ENCODE assay signal across 8 mouse cellular contexts in the genomic region with DNA sequence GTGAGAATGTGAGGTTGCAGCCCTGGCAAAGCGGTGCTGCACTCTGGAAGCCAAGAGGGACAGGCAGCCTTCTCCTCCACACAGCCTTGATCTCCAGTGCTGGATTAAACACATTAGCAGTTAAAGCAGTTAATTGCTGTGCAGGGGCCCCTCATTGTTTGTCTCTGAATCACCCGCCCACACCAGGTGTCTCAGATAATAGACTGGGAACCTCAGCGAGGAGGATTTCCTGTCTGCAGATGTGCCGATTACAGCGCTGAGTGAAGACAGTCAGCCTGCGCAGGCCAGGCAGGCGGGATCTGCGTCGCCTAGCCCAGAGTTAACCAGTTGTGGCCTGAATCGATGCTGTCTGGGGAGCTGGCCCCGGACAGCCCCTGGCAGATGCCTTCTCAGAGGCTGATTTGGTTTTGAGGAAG. TPM values are rescaled to one million over a fixed set of nuclear protein-coding genes. Genes with fewer than 3 reads are reported as not detected.
DNase-seq lines count a peak whose midpoint lies in the region; ATAC-seq lines count a peak whose summit lies in the region.

No protein-coding gene starts in this region.

- DNase-seq in embryo, embryonic 10 days (ENCODE audit: low spot score): peak; percentile 84
- no peak for DNase-seq in embryo, embryonic 9.5 days (ENCODE audit: extremely low spot score)
- DNase-seq in R1 (ENCODE audit: low read depth, low spot score): peak; percentile 92
- DNase-seq in spleen, postnatal 36 days (ENCODE audit: low spot score in 2 of 2): peak; percentile 43 to 52
- DNase-seq in cerebellum, adult 11 months: no peak

- ATAC-seq in granulocyte monocyte progenitor cell, adult 5-6 weeks (replicated peaks; ENCODE audit: poor library complexity, severe bottlenecking): peak; percentile 45
- peak; percentile 99 for ATAC-seq in inflammation-experienced regulatory T-cells, adult 6 months
- ATAC-seq in megakaryocyte, adult 5-6 weeks (ENCODE audit: poor library complexity, severe bottlenecking): peak; percentile 51

RNA-seq across cellular contexts. Expression of a gene that starts 33.3 kb away (rescaled TPM):
- 40.4 and 48.4 TPM in 2 replicates for total RNA-seq in granulocyte monocyte progenitor cell, adult 5-6 weeks (2014; fragmentation: Nextera tagmentation)
- total RNA-seq in granulocyte monocyte progenitor cell, adult 5-6 weeks (2017): 34.1 and 34.6 TPM in 2 replicates
- polyA plus RNA-seq in inflammation-experienced regulatory T-cells, adult 6 months (2017; shearing (Covaris generic)): 10 to 100 TPM; 51.4 to 56.7 (median 52.3) TPM
- 37.8 and 40.8 TPM in 2 replicates for total RNA-seq in megakaryocyte, adult 5-6 weeks (2015)
- 40.1 and 43.8 TPM in 2 replicates for total RNA-seq in megakaryocyte, adult 5-6 weeks (2017)

RNA-seq across cellular contexts. Expression of a gene that starts 33.8 kb away (rescaled TPM):
- 13.1 and 28.8 TPM in 2 replicates for total RNA-seq in granulocyte monocyte progenitor cell, adult 5-6 weeks (2014; fragmentation: Nextera tagmentation)
- 8.8 and 9.7 TPM in 2 replicates for total RNA-seq in granulocyte monocyte progenitor cell, adult 5-6 weeks (2017)
- 10 to 100 TPM; 15.9 to 21.2 (median 20.4) TPM for polyA plus RNA-seq in inflammation-experienced regulatory T-cells, adult 6 months (2017; shearing (Covaris generic))
- total RNA-seq in megakaryocyte, adult 5-6 weeks (2015): 10.3 and 11.8 TPM in 2 replicates
- 7.0 and 9.3 TPM in 2 replicates for total RNA-seq in megakaryocyte, adult 5-6 weeks (2017)

RNA-seq across cellular contexts. Expression of a gene that starts 38.5 kb away (rescaled TPM):
- total RNA-seq in granulocyte monocyte progenitor cell, adult 5-6 weeks (2014; fragmentation: Nextera tagmentation): 9.5 and 13.8 TPM in 2 replicates
- 3.3 and 7.5 TPM in 2 replicates for total RNA-seq in granulocyte monocyte progenitor cell, adult 5-6 weeks (2017)
- polyA plus RNA-seq in inflammation-experienced regulatory T-cells, adult 6 months (2017; shearing (Covaris generic)): 10 to 100 TPM; 11.2 to 23.9 (median 17.4) TPM
- 1.7 and 4.6 TPM in 2 replicates for total RNA-seq in megakaryocyte, adult 5-6 weeks (2015)
- 0.20 and 3.5 TPM in 2 replicates for total RNA-seq in megakaryocyte, adult 5-6 weeks (2017)

RNA-seq across cellular contexts. Expression of a gene that starts 38.7 kb away (rescaled TPM):
- 9.0 and 16.0 TPM in 2 replicates for total RNA-seq in granulocyte monocyte progenitor cell, adult 5-6 weeks (2014; fragmentation: Nextera tagmentation)
- 0.88 and 2.4 TPM in 2 replicates for total RNA-seq in granulocyte monocyte progenitor cell, adult 5-6 weeks (2017)
- polyA plus RNA-seq in inflammation-experienced regulatory T-cells, adult 6 months (2017; shearing (Covaris generic)): 1 to 10 TPM in 1 of 3 experiments, under 1 TPM in 2; 0.47 to 1.8 (median 0.86) TPM
- total RNA-seq in megakaryocyte, adult 5-6 weeks (2015): 2.4 and 2.5 TPM in 2 replicates
- total RNA-seq in megakaryocyte, adult 5-6 weeks (2017): 0.29 and 3.5 TPM in 2 replicates

Comparison
In these comparisons a context has a peak if more than half of its experiments do, and no peak if none do; other contexts are left out.
1. DNase-seq: peak in embryo, embryonic 10 days (single experiment), R1 (single experiment) and spleen, postnatal 36 days (2 of 2); none in embryo, embryonic 9.5 days (single experiment) and cerebellum, adult 11 months (single experiment).
2. ATAC-seq: peak in every context shown above with its lines; median percentile 99 in inflammation-experienced regulatory T-cells, adult 6 months; 51 in megakaryocyte, adult 5-6 weeks; 45 in granulocyte monocyte progenitor cell, adult 5-6 weeks.